Mouse (Mus musculus) subcutaneous adipose tissue, adult 2 months (tissue): ENCODE results near the gene Supt4a. TPM values are rescaled to one million over a fixed set of nuclear protein-coding genes. Genes with fewer than 3 reads are reported as not detected.

Experiments used
- polyA plus RNA-seq: library from polyadenylated mRNA; depleted of rRNA; stranded (reverse); fragments of >200 nt; gene quantifications from 2 replicates; pipeline ENCODE4 v1.2.3, GENCODE M21; 2012; ENCODE audit warnings: low replicate concordance; rRNA removed

Gene Supt4a
- 88.8 and 95.3 TPM in 2 replicates for polyA plus RNA-seq

DNA sequence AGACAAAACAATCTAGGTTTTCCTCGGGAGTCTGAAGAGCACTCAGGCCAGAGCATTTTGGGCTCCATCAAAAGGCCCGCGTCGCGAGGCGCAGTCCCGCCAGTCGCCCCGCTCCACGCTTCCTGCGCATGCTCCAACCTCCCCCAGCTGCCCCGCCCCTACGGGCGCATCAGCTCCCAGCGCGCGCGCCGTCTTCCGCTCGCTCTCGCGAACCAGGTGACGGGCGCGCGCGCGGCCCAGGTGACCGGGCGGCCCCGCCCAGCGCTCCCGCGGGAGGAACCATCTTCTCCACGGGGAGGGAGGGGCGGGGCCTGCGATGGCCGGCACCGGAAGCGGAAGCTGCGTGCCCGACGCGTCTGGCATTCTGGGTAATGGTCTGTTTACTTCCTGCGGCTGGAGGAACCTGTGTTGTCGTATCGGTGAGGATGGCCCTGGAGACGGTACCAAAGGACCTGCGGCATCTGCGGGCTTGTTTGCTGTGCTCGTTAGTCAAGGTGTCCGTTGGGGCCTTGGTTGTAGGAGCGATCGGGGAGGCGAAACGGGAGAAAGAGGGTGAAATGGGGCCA is at the start of gene Supt4a:
Gene Supt4a (plus strand): TSS at position 378 of the 566 bp plus-strand sequence.

DNA sequence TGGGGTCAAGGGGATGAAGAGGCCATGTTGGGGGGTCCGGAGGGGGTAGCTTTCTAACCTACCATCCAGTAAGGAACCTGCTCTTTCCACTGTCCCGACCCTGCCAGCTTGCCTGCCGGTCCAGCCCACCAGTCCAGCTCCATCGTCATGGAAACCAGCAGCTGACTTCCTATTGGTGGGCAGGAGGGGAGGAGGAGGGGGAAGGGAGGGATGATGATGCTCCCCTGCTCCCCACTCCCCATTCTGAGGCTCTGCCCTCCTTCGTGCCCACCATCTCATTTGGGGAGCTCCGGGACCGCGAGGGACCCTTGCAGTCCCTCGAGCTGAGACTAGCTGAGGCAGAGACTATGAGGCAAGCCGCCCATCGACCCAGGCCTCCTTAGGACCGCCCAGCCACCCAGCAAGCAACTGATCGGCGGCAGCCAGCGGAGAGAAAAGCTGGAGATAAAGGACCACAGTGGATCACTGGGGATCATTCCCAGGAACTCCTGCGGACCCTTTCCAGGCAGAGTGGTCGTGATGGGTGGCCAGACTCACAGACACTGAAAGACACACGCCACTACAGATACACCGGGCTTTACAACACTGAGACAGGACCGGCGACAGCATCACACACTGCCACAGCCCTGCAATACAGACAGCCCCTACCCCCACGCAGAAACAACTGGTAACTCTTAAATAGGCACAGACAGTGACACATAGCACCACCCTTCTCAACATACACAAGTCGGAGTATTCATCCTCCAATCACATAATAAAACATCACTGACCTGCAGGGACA is 23.1 kb downstream of the Supt4a start, which contains the start of gene Tspoap1:
Gene Tspoap1 (plus strand): TSS at position 241 of the 781 bp plus-strand sequence.

Other genes starting within 250 kb of the Supt4a start
- gene Gm11492, start 170.9 kb upstream of the Supt4a start, polyA plus RNA-seq: 0.14 TPM in 1 of 2 replicates, not detected in the other
- 34.7 and 112 TPM in 2 replicates for gene Sept4, start 168.6 kb upstream of the Supt4a start, polyA plus RNA-seq
- gene Mtmr4, start 145.4 kb upstream of the Supt4a start, polyA plus RNA-seq: 14.9 and 41.4 TPM in 2 replicates
- gene Hsf5, start 120.4 kb upstream of the Supt4a start, polyA plus RNA-seq: 0.09 TPM in 1 of 2 replicates, not detected in the other
- gene Rnf43, start 74.8 kb upstream of the Supt4a start, polyA plus RNA-seq: 0.42 and 11.4 TPM in 2 replicates
- 0.62 and 11.0 TPM in 2 replicates for gene Tspoap1, start 23.0 kb downstream of the Supt4a start, polyA plus RNA-seq
- gene Mpo, start 56.0 kb downstream of the Supt4a start, polyA plus RNA-seq: 0.52 and 1.3 TPM in 2 replicates
- 0.04 and 0.27 TPM in 2 replicates for gene Lpo, start 90.7 kb downstream of the Supt4a start, polyA plus RNA-seq
- 12.7 and 22.3 TPM in 2 replicates for gene Mks1, start 115.7 kb downstream of the Supt4a start, polyA plus RNA-seq
- 0.36 TPM in 1 of 2 replicates, not detected in the other for gene Epx, start 138.0 kb downstream of the Supt4a start, polyA plus RNA-seq
- not detected in 2 replicates for gene Olfr462, start 154.7 kb downstream of the Supt4a start, polyA plus RNA-seq
- gene Olfr463, start 159.8 kb downstream of the Supt4a start, polyA plus RNA-seq: not detected in 2 replicates
- not detected in 2 replicates for gene Olfr464, start 183.4 kb downstream of the Supt4a start, polyA plus RNA-seq
- 99.5 and 124 TPM in 2 replicates for gene Dynll2, start 250.0 kb downstream of the Supt4a start, polyA plus RNA-seq